Mouse (Mus musculus) liver, embryonic 14.5 days (tissue): ENCODE measurements around the gene Prepl.

Experiments
- CTCF ChIP-seq: IDR thresholded peaks from 2 replicates; pipeline ENCODE4 v1.5.1; 2016; ENCODE audit warnings: antibody characterized with exemption, low read depth, control low read depth
- EP300 ChIP-seq: IDR thresholded peaks from 2 replicates; pipeline ENCODE4 v1.6.1; 2016; ENCODE audit warnings: antibody characterized with exemption, low read depth

DNA sequence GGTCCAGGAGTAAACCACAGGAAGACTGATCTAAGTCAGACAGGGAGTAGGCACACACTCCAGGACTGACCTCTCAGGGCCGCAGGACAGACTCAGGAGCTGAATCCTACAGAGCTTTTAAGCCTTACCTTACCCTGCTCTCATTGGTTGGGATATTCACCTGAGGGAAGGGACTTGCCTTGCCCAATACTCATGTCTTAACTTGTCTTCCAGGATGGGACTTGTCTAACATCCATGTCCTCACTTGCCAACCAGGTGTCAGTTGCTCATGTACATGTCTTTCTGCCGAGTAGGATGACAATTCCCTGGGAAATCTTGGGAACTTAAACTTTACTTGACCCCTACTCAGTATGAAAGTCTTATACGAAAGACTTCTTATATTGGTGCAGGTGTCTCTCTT lies 10.2 kb upstream of the Prepl start:
- TF ChIP-seq CTCF (no peak), EP300 (no peak)
